ENCODE assay signal across 8 mouse cellular contexts in the genomic region with DNA sequence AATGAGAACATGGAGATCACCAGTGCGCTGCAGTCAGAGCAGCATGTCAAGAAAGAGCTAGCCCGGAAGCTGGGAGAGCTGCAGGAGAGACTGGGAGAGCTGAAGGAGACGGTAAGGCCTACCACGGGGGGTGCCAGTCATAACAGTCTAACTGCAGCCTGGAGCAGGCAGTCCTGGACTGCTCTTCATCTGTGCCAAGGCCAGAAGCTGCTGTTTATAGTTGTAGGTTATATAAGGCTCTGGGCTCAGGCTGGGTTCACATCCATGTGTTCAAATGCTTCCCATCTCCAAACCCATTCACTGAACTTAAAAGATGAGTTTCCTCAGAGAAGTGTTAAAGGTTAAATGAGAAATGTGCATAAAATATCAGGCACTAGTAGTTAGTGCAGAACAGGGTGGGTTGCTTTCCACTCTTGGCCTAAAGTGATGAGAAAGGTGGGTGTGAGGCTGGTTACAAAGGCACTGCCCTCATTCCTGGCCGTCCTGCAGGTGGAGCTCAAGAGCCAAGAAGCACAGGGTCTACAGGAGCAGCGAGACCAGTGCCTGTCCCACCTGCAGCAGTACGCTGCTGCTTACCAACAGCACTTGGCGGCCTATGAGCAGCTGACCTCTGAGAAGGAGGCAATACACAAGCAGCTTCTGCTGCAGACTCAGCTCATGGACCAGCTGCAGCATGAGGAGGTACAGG. TPM values are rescaled to one million over a fixed set of nuclear protein-coding genes. Genes with fewer than 3 reads are reported as not detected.
A peak's percentile ranks its signal among the peaks of the same experiment; 100 is the strongest.
DNase-seq lines count a peak whose midpoint lies in the region; ATAC-seq and TF ChIP-seq lines count a peak whose summit lies in the region.

No protein-coding gene starts in this region.

- no peaks in the 10 kb centered on the region for H3K79me2 ChIP-seq in heart, adult 2 months (replicated peaks; ENCODE audit: control insufficient read depth, insufficient read depth, low read length)
- no peaks in the 10 kb centered on the region for H3K79me2 ChIP-seq in C2C12 (ENCODE audit: control insufficient read depth, insufficient read depth)

- no peaks in the 10 kb centered on the region for H3K27me3 ChIP-seq in heart, adult 2 months (ENCODE audit: control insufficient read depth, insufficient read depth, low read length)
- H3K27me3 ChIP-seq in heart, embryonic 10.5 days (ENCODE audit: insufficient read depth, poor library complexity, severe bottlenecking), result peaks cover 6% of the 10 kb centered on the region; the same call in 1 of the 2 replicates
- H3K27me3 ChIP-seq in C2C12 (ENCODE audit: control insufficient read depth, insufficient read depth, insufficient read length), result no peaks in the 10 kb centered on the region
- H3K27me3 ChIP-seq in embryonic facial prominence, embryonic 15.5 days, result no peaks in the 10 kb centered on the region
- H3K27me3 ChIP-seq in kidney, embryonic 15.5 days, result no peaks in the 10 kb centered on the region
- no peaks in the 10 kb centered on the region for H3K27me3 ChIP-seq in midbrain, embryonic 11.5 days (ENCODE audit: control insufficient read depth, insufficient read depth, low read length)

- H3K27ac ChIP-seq in heart, adult 2 months, result no peak overlapping the region
- no peak overlapping the region for H3K27ac ChIP-seq in heart, embryonic 10.5 days
- H3K27ac ChIP-seq in embryonic facial prominence, embryonic 15.5 days (replicated peaks), result no peak overlapping the region
- no peak overlapping the region for H3K27ac ChIP-seq in kidney, embryonic 15.5 days
- H3K27ac ChIP-seq in midbrain, embryonic 11.5 days (ENCODE audit: low read depth, low read length), result no peak overlapping the region

- intact Hi-C loops in heart, adult 2 months (cut with DNase I), result no loop called here

- WGBS in heart, adult 2 months, result 64% methylated on average over 8 of the region's 8 CpGs
- WGBS in heart, embryonic 10.5 days, result 62% methylated on average over 8 of the region's 8 CpGs
- WGBS in embryonic facial prominence, embryonic 15.5 days, result 56% methylated on average over 8 of the region's 8 CpGs
- 54% methylated on average over 8 of the region's 8 CpGs for WGBS in kidney, embryonic 15.5 days
- 60% methylated on average over 8 of the region's 8 CpGs for WGBS in midbrain, embryonic 11.5 days

- peak in 1 of 2 experiments; percentile 61 for DNase-seq in heart, adult 2 months
- DNase-seq in heart, embryonic 10.5 days (ENCODE audit: low spot score), result no peak
- peak; percentile 88 for DNase-seq in brain, adult 2 months (ENCODE audit: low read depth, low spot score)
- no peak for DNase-seq in midbrain, embryonic 11.5 days (ENCODE audit: low spot score, missing footprints)
- peak; percentile 73 for DNase-seq in thymus, postnatal 14 days

- peak; percentile 70 for TF ChIP-seq CTCF in heart, adult 2 months (IDR thresholded peaks at IDR 0.05)
- peak; percentile 70 for TF ChIP-seq CTCF in C2C12 (IDR thresholded peaks at IDR 0.05; ENCODE audit: control insufficient read depth, insufficient read depth, insufficient read length)

- H3K36me3 ChIP-seq in heart, adult 2 months (ENCODE audit: control insufficient read depth, insufficient read depth, low read length), result no peaks in the 10 kb centered on the region
- peaks cover 95% of the 10 kb centered on the region for H3K36me3 ChIP-seq in heart, embryonic 10.5 days
- H3K36me3 ChIP-seq in C2C12 (ENCODE audit: control insufficient read depth, insufficient read depth), result peaks cover 59% of the 10 kb centered on the region
- peaks cover 99% of the 10 kb centered on the region for H3K36me3 ChIP-seq in embryonic facial prominence, embryonic 15.5 days
- H3K36me3 ChIP-seq in kidney, embryonic 15.5 days, result peaks cover 97% of the 10 kb centered on the region
- H3K36me3 ChIP-seq in midbrain, embryonic 11.5 days (ENCODE audit: control insufficient read depth, insufficient read depth, low read length), result peaks cover 27% of the 10 kb centered on the region

- H3K4me1 ChIP-seq in heart, adult 2 months (ENCODE audit: control insufficient read depth, insufficient read depth, low read length), result no peaks in the 10 kb centered on the region
- peaks cover 5% of the 10 kb centered on the region; the same call in 1 of the 2 replicates for H3K4me1 ChIP-seq in heart, embryonic 10.5 days
- peaks cover 11% of the 10 kb centered on the region; the same call in 1 of the 2 replicates for H3K4me1 ChIP-seq in embryonic facial prominence, embryonic 15.5 days
- H3K4me1 ChIP-seq in kidney, embryonic 15.5 days, result no peaks in the 10 kb centered on the region
- no peaks in the 10 kb centered on the region for H3K4me1 ChIP-seq in midbrain, embryonic 11.5 days (ENCODE audit: control insufficient read depth, insufficient read depth, low read length)

- H3K9ac ChIP-seq in heart, adult 2 months (ENCODE audit: low read depth, low read length), result no peak overlapping the region
- no peak overlapping the region for H3K9ac ChIP-seq in embryonic facial prominence, embryonic 15.5 days
- H3K9ac ChIP-seq in kidney, embryonic 15.5 days, result no peak overlapping the region
- no peak overlapping the region for H3K9ac ChIP-seq in midbrain, embryonic 11.5 days (ENCODE audit: low read length)

- 0 out of 2 replicates have a peak, but pooled peaks have one; percentile 17 for ATAC-seq in embryonic facial prominence, embryonic 15.5 days (ENCODE audit: insufficient number of reproducible peaks, low FRiP score, low TSS enrichment, low read depth)
- ATAC-seq in kidney, embryonic 15.5 days (replicated peaks; ENCODE audit: low FRiP score), result peak; percentile 32; the same call in 1 of the 2 replicates
- peak; percentile 54; the same call in 1 of the 2 replicates for ATAC-seq in midbrain, embryonic 11.5 days (ENCODE audit: low FRiP score)

- H3K4me3 ChIP-seq in heart, adult 2 months, result no peak overlapping the region
- H3K4me3 ChIP-seq in heart, embryonic 10.5 days, result no peak overlapping the region
- H3K4me3 ChIP-seq in C2C12 (ENCODE audit: insufficient read depth, poor library complexity, severe bottlenecking), result no peak overlapping the region
- no peak overlapping the region for H3K4me3 ChIP-seq in embryonic facial prominence, embryonic 15.5 days (replicated peaks)
- no peak overlapping the region for H3K4me3 ChIP-seq in kidney, embryonic 15.5 days (replicated peaks)
- H3K4me3 ChIP-seq in midbrain, embryonic 11.5 days (ENCODE audit: low read depth, low read length), result no peak overlapping the region

- H3ac ChIP-seq in C2C12 (ENCODE audit: control insufficient read depth, insufficient read length, low read depth), result no peak overlapping the region

- TF ChIP-seq POLR2A in heart, adult 2 months (IDR thresholded peaks at IDR 0.05; ENCODE audit: insufficient read depth, low read depth, low read length), result no peak

- H3K9me3 ChIP-seq in heart, embryonic 10.5 days, result no peaks in the 10 kb centered on the region
- no peaks in the 10 kb centered on the region for H3K9me3 ChIP-seq in embryonic facial prominence, embryonic 15.5 days (replicated peaks)
- H3K9me3 ChIP-seq in kidney, embryonic 15.5 days (replicated peaks), result no peaks in the 10 kb centered on the region
- no peaks in the 10 kb centered on the region for H3K9me3 ChIP-seq in midbrain, embryonic 11.5 days (ENCODE audit: control insufficient read depth, low read length)

- H3K79me3 ChIP-seq in C2C12 (ENCODE audit: low read depth), result no peaks in the 10 kb centered on the region

- H3K4me2 ChIP-seq in embryonic facial prominence, embryonic 15.5 days (replicated peaks), result no peak overlapping the region
- H3K4me2 ChIP-seq in kidney, embryonic 15.5 days, result no peak overlapping the region
- no peak overlapping the region for H3K4me2 ChIP-seq in midbrain, embryonic 11.5 days

- 0 out of 2 replicates have a peak, but pooled peaks have one; percentile 8 for TF ChIP-seq EP300 in heart, adult 2 months (IDR thresholded peaks at IDR 0.05; ENCODE audit: insufficient read depth, low read depth, low read length)

RNA-seq across cellular contexts. Expression of a gene that starts 16.4 kb away (rescaled TPM):
- 100 to 1,000 TPM; 205 to 233 TPM for total RNA-seq in heart, adult 2 months (2021)
- 173 and 223 TPM in 2 replicates for polyA plus RNA-seq in heart, adult 2 months (2012; rRNA removed)
- polyA plus RNA-seq in heart, embryonic 10.5 days (2016; fragmentation: Nextera tagmentation; extraction: Ambion mirVana), result 318 and 348 TPM in 2 replicates
- 387 TPM for polyA plus RNA-seq in C2C12 (2012; fragmentation: generic; extraction: Trizol)
- polyA plus RNA-seq in embryonic facial prominence, embryonic 15.5 days (2015; fragmentation: Nextera tagmentation; extraction: Ambion mirVana), result 450 and 462 TPM in 2 replicates
- polyA plus RNA-seq in kidney, embryonic 15.5 days (2015; fragmentation: Nextera tagmentation; extraction: Ambion mirVana), result 419 and 447 TPM in 2 replicates
- 382 and 417 TPM in 2 replicates for polyA plus RNA-seq in midbrain, embryonic 11.5 days (2014; fragmentation: Nextera tagmentation; extraction: Ambion mirVana)

RNA-seq across cellular contexts. Expression of a gene that starts 17.1 kb away (rescaled TPM):
- 10 to 100 TPM; 69.8 to 79.9 TPM for total RNA-seq in heart, adult 2 months (2021)
- polyA plus RNA-seq in heart, adult 2 months (2012; rRNA removed), result 34.5 and 44.0 TPM in 2 replicates
- 22.0 and 27.2 TPM in 2 replicates for polyA plus RNA-seq in heart, embryonic 10.5 days (2016; fragmentation: Nextera tagmentation; extraction: Ambion mirVana)
- polyA plus RNA-seq in C2C12 (2012; fragmentation: generic; extraction: Trizol), result 36.3 TPM
- polyA plus RNA-seq in embryonic facial prominence, embryonic 15.5 days (2015; fragmentation: Nextera tagmentation; extraction: Ambion mirVana), result 31.6 and 33.9 TPM in 2 replicates
- 23.0 and 27.3 TPM in 2 replicates for polyA plus RNA-seq in kidney, embryonic 15.5 days (2015; fragmentation: Nextera tagmentation; extraction: Ambion mirVana)
- 14.6 and 16.7 TPM in 2 replicates for polyA plus RNA-seq in midbrain, embryonic 11.5 days (2014; fragmentation: Nextera tagmentation; extraction: Ambion mirVana)

RNA-seq across cellular contexts. Expression of a gene that starts 44.3 kb away (rescaled TPM):
- 10 to 100 TPM; 22.5 to 22.8 TPM for total RNA-seq in heart, adult 2 months (2021)
- polyA plus RNA-seq in heart, adult 2 months (2012; rRNA removed), result 41.7 and 43.1 TPM in 2 replicates
- polyA plus RNA-seq in heart, embryonic 10.5 days (2016; fragmentation: Nextera tagmentation; extraction: Ambion mirVana), result 63.1 and 65.8 TPM in 2 replicates
- 47.7 TPM for polyA plus RNA-seq in C2C12 (2012; fragmentation: generic; extraction: Trizol)
- 66.9 and 67.1 TPM in 2 replicates for polyA plus RNA-seq in embryonic facial prominence, embryonic 15.5 days (2015; fragmentation: Nextera tagmentation; extraction: Ambion mirVana)
- polyA plus RNA-seq in kidney, embryonic 15.5 days (2015; fragmentation: Nextera tagmentation; extraction: Ambion mirVana), result 72.2 and 74.5 TPM in 2 replicates
- polyA plus RNA-seq in midbrain, embryonic 11.5 days (2014; fragmentation: Nextera tagmentation; extraction: Ambion mirVana), result 70.9 and 73.2 TPM in 2 replicates

RNA-seq across cellular contexts. Expression of a gene that starts 47.8 kb away (rescaled TPM):
- total RNA-seq in heart, adult 2 months (2021), result 10 to 100 TPM; 26.7 to 29.5 TPM
- 117 and 128 TPM in 2 replicates for polyA plus RNA-seq in heart, adult 2 months (2012; rRNA removed)
- polyA plus RNA-seq in heart, embryonic 10.5 days (2016; fragmentation: Nextera tagmentation; extraction: Ambion mirVana), result 41.0 and 48.0 TPM in 2 replicates
- polyA plus RNA-seq in C2C12 (2012; fragmentation: generic; extraction: Trizol), result 43.5 TPM
- polyA plus RNA-seq in embryonic facial prominence, embryonic 15.5 days (2015; fragmentation: Nextera tagmentation; extraction: Ambion mirVana), result 54.6 and 57.3 TPM in 2 replicates
- polyA plus RNA-seq in kidney, embryonic 15.5 days (2015; fragmentation: Nextera tagmentation; extraction: Ambion mirVana), result 48.7 and 56.6 TPM in 2 replicates
- 43.1 and 46.9 TPM in 2 replicates for polyA plus RNA-seq in midbrain, embryonic 11.5 days (2014; fragmentation: Nextera tagmentation; extraction: Ambion mirVana)

RNA-seq across cellular contexts. Expression of a gene that starts 48.8 kb away (rescaled TPM):
- total RNA-seq in heart, adult 2 months (2021), result 1 to 10 TPM; 4.0 to 5.5 TPM
- 20.4 and 23.1 TPM in 2 replicates for polyA plus RNA-seq in heart, adult 2 months (2012; rRNA removed)
- polyA plus RNA-seq in heart, embryonic 10.5 days (2016; fragmentation: Nextera tagmentation; extraction: Ambion mirVana), result 4.3 and 9.4 TPM in 2 replicates
- 27.7 TPM for polyA plus RNA-seq in C2C12 (2012; fragmentation: generic; extraction: Trizol)
- polyA plus RNA-seq in embryonic facial prominence, embryonic 15.5 days (2015; fragmentation: Nextera tagmentation; extraction: Ambion mirVana), result 30.7 and 31.5 TPM in 2 replicates
- polyA plus RNA-seq in kidney, embryonic 15.5 days (2015; fragmentation: Nextera tagmentation; extraction: Ambion mirVana), result 6.3 and 7.9 TPM in 2 replicates
- 12.9 and 13.8 TPM in 2 replicates for polyA plus RNA-seq in midbrain, embryonic 11.5 days (2014; fragmentation: Nextera tagmentation; extraction: Ambion mirVana)

Comparison
In these comparisons a context has a peak if more than half of its experiments do, and no peak if none do; other contexts are left out.
1. DNase-seq: peak in brain, adult 2 months (single experiment) and thymus, postnatal 14 days (single experiment); none in heart, embryonic 10.5 days (single experiment) and midbrain, embryonic 11.5 days (single experiment).
2. Peak in every context shown above with its lines, with median percentiles within 50 percentile points of each other: ATAC-seq.